Mouse (Mus musculus): ENCODE results near the gene Ngf.

- no peak for TF ChIP-seq CTCF (IDR thresholded peaks at IDR 0.05; ENCODE audit: borderline replicate concordance, control insufficient read depth, extremely low read depth, insufficient read depth, low read length, poor library complexity)
- no peak for TF ChIP-seq POLR2A (IDR thresholded peaks at IDR 0.05; ENCODE audit: control insufficient read depth, extremely low read depth, insufficient read depth, low read length, poor library complexity)
Measured at GRCm38 (mm10) chr3:102460528-102460927, 9.2 kb upstream of the Ngf start.
